Mouse (Mus musculus) embryonic facial prominence, embryonic 11.5 days (tissue): ENCODE results near the gene Agfg1. TPM values are rescaled to one million over a fixed set of nuclear protein-coding genes. Genes with fewer than 3 reads are reported as not detected.

Experiments used
- ATAC-seq: fragments of 200-750 bp; cut with Nextera tagmentation; replicated peaks from 2 replicates; pipeline ENCODE4 v1.8.0; 2017; ENCODE audit warnings: low read depth; ENCODE audit not compliant: insufficient number of reproducible peaks, low FRiP score, low TSS enrichment
- DNase-seq: peaks from one replicate; pipeline ENCODE4 v3.0.0-alpha.2; 2015; ENCODE audit warnings: low spot score
- H3K27ac ChIP-seq: fragments of 300-500 bp; sonication (generic); replicated peaks from 2 replicates; pipeline ENCODE4 v1.5.1; 2014; ENCODE audit warnings: mild to moderate bottlenecking, low read depth, low read length, control low read depth
- H3K27me3 ChIP-seq: fragments of 300-500 bp; sonication (generic); 2 replicates; pipeline ENCODE4 v1.6.1; 2014; ENCODE audit warnings: mild to moderate bottlenecking, low read length, moderate library complexity, mixed read lengths; ENCODE audit not compliant: control insufficient read depth, insufficient read depth
- H3K36me3 ChIP-seq: fragments of 300-500 bp; sonication (generic); replicated peaks from 2 replicates; pipeline ENCODE4 v1.6.1; 2014; ENCODE audit warnings: low read depth, mild to moderate bottlenecking, low read length, moderate library complexity, mixed read lengths; ENCODE audit not compliant: control insufficient read depth, insufficient read depth
- H3K4me1 ChIP-seq: fragments of 300-500 bp; sonication (generic); 2 replicates; pipeline ENCODE4 v1.6.1; 2014; ENCODE audit warnings: low read length, mixed read lengths; ENCODE audit not compliant: control insufficient read depth, insufficient read depth
- H3K4me2 ChIP-seq: fragments of 300-500 bp; sonication (generic); 2 replicates; pipeline ENCODE4 v1.6.1; 2014; ENCODE audit warnings: low read depth, mild to moderate bottlenecking, control low read depth, low read length, moderate library complexity
- H3K4me3 ChIP-seq: fragments of 300-500 bp; sonication (generic); 2 replicates; pipeline ENCODE4 v1.5.1; 2014; ENCODE audit warnings: low read depth, low read length, control low read depth
- H3K9ac ChIP-seq: fragments of 300-500 bp; sonication (generic); replicated peaks from 2 replicates; pipeline ENCODE4 v1.6.1; 2014; ENCODE audit warnings: mild to moderate bottlenecking, control low read depth, low read length
- H3K9me3 ChIP-seq: fragments of 300-500 bp; sonication (generic); replicated peaks from 2 replicates; pipeline ENCODE4 v1.6.1; 2016; ENCODE audit warnings: mild to moderate bottlenecking, low read length, inconsistent platforms, mixed read lengths; ENCODE audit not compliant: control insufficient read depth
- WGBS: fragments of 180-500 bp; shearing (Covaris S2); extraction: QIAGEN DNeasy Blood & Tissue Kit; methylation state at CpG from one replicate; pipeline ENCODE4 v1.1.7; 2014; 5-methylcytosine and 5-hydroxymethylcytosine counted together
- polyA plus RNA-seq: library from polyadenylated mRNA; unstranded; fragments of >200 nt; fragmentation: Nextera tagmentation; extraction: Ambion mirVana; gene quantifications from 2 replicates; pipeline ENCODE4 v1.2.1, GENCODE M21; 2014

The Agfg1 gene
- polyA plus RNA-seq, 1 experiment from 2014 or later: 51.6 TPM

GRCm38 (mm10) chr1:82825783-82826182 lies 13.5 kb upstream of the Agfg1 start:
- ATAC-seq (no peak), DNase-seq (no peak)
- Histone ChIP-seq H3K27me3 (no peaks in the 10 kb centered on the region), H3K4me3 (no peak overlapping the region), H3K4me1 (no peaks in the 10 kb centered on the region), H3K9me3 (no peaks in the 10 kb centered on the region), H3K27ac (no peak overlapping the region), H3K9ac (no peak overlapping the region), H3K36me3 (no peaks in the 10 kb centered on the region), H3K4me2 (no peak overlapping the region)
- WGBS: 89% methylated on average over 7 of the region's 7 CpGs

GRCm38 (mm10) chr1:82826911-82827310 lies 12.4 kb upstream of the Agfg1 start:
- H3K4me1 ChIP-seq: no peaks in the 10 kb centered on the region
- DNase-seq: no peak
- H3K4me3 ChIP-seq: no peak overlapping the region
- H3K4me2 ChIP-seq: no peak overlapping the region
- WGBS: 31% methylated on average over 5 of the region's 5 CpGs
- H3K9me3 ChIP-seq: no peaks in the 10 kb centered on the region
- H3K9ac ChIP-seq: no peak overlapping the region
- no peak overlapping the region for H3K27ac ChIP-seq
- no peaks in the 10 kb centered on the region for H3K36me3 ChIP-seq
- no peaks in the 10 kb centered on the region for H3K27me3 ChIP-seq
- ATAC-seq: no peak

GRCm38 (mm10) chr1:82830771-82831170 lies 8.5 kb upstream of the Agfg1 start:
- no peak overlapping the region for H3K4me3 ChIP-seq
- no peaks in the 10 kb centered on the region for H3K9me3 ChIP-seq
- DNase-seq: no peak
- H3K27ac ChIP-seq: no peak overlapping the region
- no peaks in the 10 kb centered on the region for H3K36me3 ChIP-seq
- no peaks in the 10 kb centered on the region for H3K27me3 ChIP-seq
- no peaks in the 10 kb centered on the region for H3K4me1 ChIP-seq
- H3K9ac ChIP-seq: no peak overlapping the region
- ATAC-seq: no peak
- 87% methylated on average over 1 of the region's 1 CpGs for WGBS
- H3K4me2 ChIP-seq: no peak overlapping the region

GRCm38 (mm10) chr1:82831547-82832240 lies 7.6 kb upstream of the Agfg1 start:
- Histone ChIP-seq H3K4me3 (no peak overlapping the region), H3K27ac (no peak overlapping the region), H3K27me3 (no peaks in the 10 kb centered on the region), H3K4me1 (no peaks in the 10 kb centered on the region), H3K9ac (no peak overlapping the region), H3K9me3 (no peaks in the 10 kb centered on the region), H3K36me3 (no peaks in the 10 kb centered on the region), H3K4me2 (no peak overlapping the region)
- 42% methylated on average over 9 of the region's 9 CpGs for WGBS
- no peak for DNase-seq
- ATAC-seq: no peak

GRCm38 (mm10) chr1:82832495-82833021 lies 6.7 kb upstream of the Agfg1 start:
- Histone ChIP-seq H3K4me2 (no peak overlapping the region), H3K27me3 (no peaks in the 10 kb centered on the region)
- 67% methylated on average over 11 of the region's 11 CpGs for WGBS

GRCm38 (mm10) chr1:82833501-82833900 lies 5.8 kb upstream of the Agfg1 start:
- Histone ChIP-seq H3K27me3 (no peaks in the 10 kb centered on the region), H3K27ac (no peak overlapping the region), H3K9ac (no peak overlapping the region), H3K9me3 (no peaks in the 10 kb centered on the region), H3K4me2 (no peak overlapping the region), H3K4me1 (no peaks in the 10 kb centered on the region), H3K36me3 (no peaks in the 10 kb centered on the region), H3K4me3 (no peak overlapping the region)
- DNase-seq (no peak), ATAC-seq (no peak)
- 91% methylated on average over 2 of the region's 2 CpGs for WGBS

More at GRCm38 (mm10) chr1:82832495-82833021, 6.7 kb upstream of the Agfg1 start:
- Histone ChIP-seq H3K9me3 (no peaks in the 10 kb centered on the region), H3K4me1 (no peaks in the 10 kb centered on the region), H3K36me3 (no peaks in the 10 kb centered on the region), H3K4me3 (no peak overlapping the region), H3K27ac (no peak overlapping the region), H3K9ac (no peak overlapping the region)
- ATAC-seq (no peak), DNase-seq (no peak)

GRCm38 (mm10) chr1:82834572-82834971 lies 4.7 kb upstream of the Agfg1 start:
- Histone ChIP-seq H3K9me3 (no peaks in the 10 kb centered on the region), H3K4me3 (no peak overlapping the region), H3K36me3 (no peaks in the 10 kb centered on the region), H3K4me1 (no peaks in the 10 kb centered on the region), H3K9ac (no peak overlapping the region), H3K27me3 (no peaks in the 10 kb centered on the region), H3K4me2 (no peak overlapping the region), H3K27ac (no peak overlapping the region)
- ATAC-seq: no peak
- no peak for DNase-seq
- WGBS: 64% methylated on average over 8 of the region's 8 CpGs

- no peak for DNase-seq
- WGBS: 80% methylated on average over 13 of the region's 13 CpGs
- Histone ChIP-seq H3K4me1 (no peaks in the 10 kb centered on the region), H3K27ac (no peak overlapping the region), H3K9me3 (no peaks in the 10 kb centered on the region), H3K27me3 (no peaks in the 10 kb centered on the region), H3K4me2 (no peak overlapping the region), H3K4me3 (no peak overlapping the region), H3K36me3 (no peaks in the 10 kb centered on the region), H3K9ac (no peak overlapping the region)
- ATAC-seq: no peak
Observed at GRCm38 (mm10) chr1:82836342-82837217, 2.7 kb upstream of the Agfg1 start.
